Comparison of ENCODE assay signal across 8 mouse cellular contexts in genomic region chr17:87391242-87391641, GRCm38 (mm10). TPM values are rescaled to one million over a fixed set of nuclear protein-coding genes. Genes with fewer than 3 reads are reported as not detected.
DNase-seq lines count a peak whose midpoint lies in the region; ATAC-seq and TF ChIP-seq lines count a peak whose summit lies in the region.
"Had no signal": no experiment of that assay in that cellular context is flagged by ENCODE, and none has a peak within 500 bp of the region (broad histone marks: within the 10 kb centered on the region; RNA-seq: fewer than 3 reads in every experiment).

No protein-coding gene starts in this region.

- H3K27me3 ChIP-seq in embryonic facial prominence, embryonic 15.5 days: no peaks in the 10 kb centered on the region
- H3K27me3 ChIP-seq in limb, embryonic 12.5 days: no peaks in the 10 kb centered on the region
- H3K27me3 ChIP-seq: neural tube, embryonic 12.5 days had no signal

- H3K9me3 ChIP-seq in embryonic facial prominence, embryonic 15.5 days (replicated peaks): no peaks in the 10 kb centered on the region
- H3K9me3 ChIP-seq in limb, embryonic 12.5 days: no peaks in the 10 kb centered on the region
- H3K9me3 ChIP-seq: neural tube, embryonic 12.5 days had no signal

- H3K9ac ChIP-seq in embryonic facial prominence, embryonic 15.5 days: no peak overlapping the region
- no peak overlapping the region for H3K9ac ChIP-seq in limb, embryonic 12.5 days (replicated peaks)
- H3K9ac ChIP-seq: neural tube, embryonic 12.5 days had no signal

- WGBS in embryonic facial prominence, embryonic 15.5 days: 64% methylated on average over 7 of the region's 7 CpGs
- 51% methylated on average over 7 of the region's 7 CpGs for WGBS in limb, embryonic 12.5 days

- no peak for TF ChIP-seq CTCF in left cerebral cortex, adult 2 months (IDR thresholded peaks at IDR 0.05)

- peak; percentile 24; the same call in 1 of the 2 replicates for ATAC-seq in embryonic facial prominence, embryonic 15.5 days (ENCODE audit: insufficient number of reproducible peaks, low FRiP score, low TSS enrichment, low read depth)
- peak; percentile 60 for ATAC-seq in limb, embryonic 12.5 days (ENCODE audit: insufficient number of reproducible peaks, insufficient read depth, low FRiP score, low TSS enrichment, low read depth)

- H3K36me3 ChIP-seq in embryonic facial prominence, embryonic 15.5 days: no peaks in the 10 kb centered on the region
- no peaks in the 10 kb centered on the region for H3K36me3 ChIP-seq in limb, embryonic 12.5 days
- H3K36me3 ChIP-seq: neural tube, embryonic 12.5 days had no signal

- no peak overlapping the region for H3K4me2 ChIP-seq in embryonic facial prominence, embryonic 15.5 days (replicated peaks)
- H3K4me2 ChIP-seq in limb, embryonic 12.5 days: no peak overlapping the region
- H3K4me2 ChIP-seq: neural tube, embryonic 12.5 days had no signal

- H3K4me1 ChIP-seq in embryonic facial prominence, embryonic 15.5 days: peaks cover 5% of the 10 kb centered on the region; the same call in 1 of the 2 replicates
- H3K4me1 ChIP-seq in limb, embryonic 12.5 days (replicated peaks): peaks cover 16% of the 10 kb centered on the region

- H3K27ac ChIP-seq in left cerebral cortex, adult 2 months: peak overlapping the region; percentile 0; the same call in 1 of the 2 replicates
- no peak overlapping the region for H3K27ac ChIP-seq in embryonic facial prominence, embryonic 15.5 days (replicated peaks)
- H3K27ac ChIP-seq in limb, embryonic 12.5 days: no peak overlapping the region; the same call in 1 of the 2 replicates
- H3K27ac ChIP-seq: neural tube, embryonic 12.5 days had no signal

- no peak overlapping the region for H3K4me3 ChIP-seq in left cerebral cortex, adult 2 months
- H3K4me3 ChIP-seq in embryonic facial prominence, embryonic 15.5 days (replicated peaks): no peak overlapping the region
- no peak overlapping the region for H3K4me3 ChIP-seq in limb, embryonic 12.5 days (replicated peaks)
- H3K4me3 ChIP-seq: neural tube, embryonic 12.5 days had no signal

- peak in 1 of 2 experiments; percentile 22 for DNase-seq in left cerebral cortex, adult 2 months (ENCODE audit: extremely low spot score in 1 of 2, low spot score in 2 of 2)
- no peak for DNase-seq in left cerebral cortex, adult 11 months (ENCODE audit: low spot score)
- peak; percentile 81 to 86 for DNase-seq in heart, adult 9 months (ENCODE audit: low spot score in 2 of 2)
- no peak for DNase-seq in adipocyte (ENCODE audit: low spot score)
- DNase-seq in urinary bladder, postnatal 36 days (ENCODE audit: low spot score in 2 of 2): no peak

- intact Hi-C loops in left cerebral cortex, adult 2 months (cut with DNase I): no loop called here

RNA-seq across cellular contexts. Expression of gene Stpg4, which starts 36.3 kb away (rescaled TPM):
- not detected for total RNA-seq in left cerebral cortex, adult 2 months (2021)
- not detected in 2 replicates for polyA plus RNA-seq in embryonic facial prominence, embryonic 15.5 days (2015; fragmentation: Nextera tagmentation; extraction: Ambion mirVana)
- polyA plus RNA-seq in limb, embryonic 12.5 days (2016; fragmentation: Nextera tagmentation; extraction: Ambion mirVana): not detected in 2 replicates
- polyA plus RNA-seq: neural tube, embryonic 12.5 days had no signal

RNA-seq across cellular contexts. Expression of gene Calm2, which starts 55.5 kb away (rescaled TPM):
- 1,000 to 10,000 TPM; 2,083 to 2,187 TPM for total RNA-seq in left cerebral cortex, adult 2 months (2021)
- 878 and 898 TPM in 2 replicates for polyA plus RNA-seq in embryonic facial prominence, embryonic 15.5 days (2015; fragmentation: Nextera tagmentation; extraction: Ambion mirVana)
- polyA plus RNA-seq in limb, embryonic 12.5 days (2016; fragmentation: Nextera tagmentation; extraction: Ambion mirVana): 850 and 865 TPM in 2 replicates

Comparison
In these comparisons a context has a peak if more than half of its experiments do, and no peak if none do; other contexts are left out.
1. DNase-seq: peak in heart, adult 9 months (2 of 2); none in left cerebral cortex, adult 11 months (single experiment), adipocyte (single experiment) and urinary bladder, postnatal 36 days (0 of 2).